Mouse (Mus musculus): ENCODE results near the gene Tmem198.
A peak's percentile ranks its signal among the peaks of the same experiment; 100 is the strongest.

Gene Tmem198

DNA sequence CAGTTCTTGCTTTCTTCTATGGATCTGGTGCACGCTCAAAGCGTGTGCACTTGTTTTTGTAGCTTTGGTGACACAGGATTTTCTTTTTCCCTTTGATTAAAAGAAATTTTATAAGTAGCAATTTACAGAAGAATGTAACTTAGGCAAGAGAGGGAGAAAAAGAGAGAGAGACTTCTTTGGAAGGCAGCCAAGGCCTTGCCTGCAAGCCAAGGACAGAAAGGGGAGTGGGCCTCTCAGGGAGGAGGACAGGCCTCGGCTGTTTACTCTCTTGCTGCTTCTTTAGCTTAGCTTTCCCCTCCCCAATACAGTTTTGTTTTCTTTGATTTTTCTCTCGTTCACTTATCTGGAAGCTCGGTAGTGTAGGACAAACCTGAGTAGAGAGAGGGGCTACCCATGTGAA is 40.2 kb downstream of the Tmem198 start:
- no peak for DNase-seq

DNA sequence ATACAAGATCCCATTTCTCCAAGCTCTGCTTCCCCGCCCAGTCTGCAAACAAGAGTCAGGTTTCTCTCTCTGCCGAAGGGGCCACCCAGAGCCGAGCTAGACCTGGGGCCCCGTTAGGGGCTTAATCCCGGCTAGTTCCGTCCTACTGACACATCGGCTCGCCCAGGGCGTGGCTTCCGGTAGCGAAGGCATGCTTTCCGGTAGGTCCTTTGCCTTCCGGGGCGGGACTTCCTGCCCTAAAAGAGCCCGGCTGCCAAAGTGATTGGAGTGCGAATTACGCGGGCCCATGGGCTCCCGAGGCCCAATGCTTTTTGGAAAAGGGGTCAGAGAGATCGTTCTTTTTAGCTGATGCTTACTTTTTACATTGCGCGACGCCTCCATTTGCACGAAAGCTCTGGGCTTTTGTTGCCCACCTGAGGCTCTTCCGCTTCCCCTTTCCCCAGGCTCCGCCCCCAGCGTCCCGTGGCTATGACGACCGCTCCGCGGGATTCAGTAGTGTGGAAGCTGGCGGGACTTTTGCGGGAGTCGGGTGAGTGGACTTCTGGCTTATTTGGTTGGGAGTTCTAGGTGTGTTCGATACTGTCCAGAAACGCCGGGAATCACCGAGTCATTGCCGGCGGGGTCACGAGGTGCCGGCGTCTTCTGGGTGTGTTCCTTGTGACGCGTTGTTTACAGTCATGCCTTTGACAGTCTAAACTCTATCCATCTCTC is 42.1 kb downstream of the Tmem198 start, which contains the start of gene Stk11ip:
Stk11ip (plus strand) TSS at position 209 of the 711 bp plus-strand sequence.
- peak; percentile 92 for DNase-seq

DNA sequence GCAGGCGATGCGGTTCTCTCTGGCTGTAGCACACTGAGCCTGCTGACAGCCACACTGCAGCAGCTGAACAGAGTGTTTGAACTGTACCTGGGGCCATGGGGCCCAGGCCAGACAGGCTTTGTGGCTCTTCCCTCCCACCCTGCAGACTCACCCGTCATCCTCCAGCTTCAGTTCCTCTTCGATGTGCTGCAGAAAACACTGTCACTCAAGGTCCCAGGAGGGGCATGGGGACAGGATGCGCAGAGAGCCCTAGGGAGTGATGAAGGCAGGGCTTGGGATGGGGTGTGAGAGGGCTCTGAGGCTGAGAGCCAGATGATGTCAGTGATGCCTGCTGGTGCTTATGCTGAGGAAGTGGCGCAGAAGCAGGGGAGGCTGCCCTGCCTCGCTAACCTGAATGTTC is 45.3 kb downstream of the Tmem198 start:
- no peak for DNase-seq

DNA sequence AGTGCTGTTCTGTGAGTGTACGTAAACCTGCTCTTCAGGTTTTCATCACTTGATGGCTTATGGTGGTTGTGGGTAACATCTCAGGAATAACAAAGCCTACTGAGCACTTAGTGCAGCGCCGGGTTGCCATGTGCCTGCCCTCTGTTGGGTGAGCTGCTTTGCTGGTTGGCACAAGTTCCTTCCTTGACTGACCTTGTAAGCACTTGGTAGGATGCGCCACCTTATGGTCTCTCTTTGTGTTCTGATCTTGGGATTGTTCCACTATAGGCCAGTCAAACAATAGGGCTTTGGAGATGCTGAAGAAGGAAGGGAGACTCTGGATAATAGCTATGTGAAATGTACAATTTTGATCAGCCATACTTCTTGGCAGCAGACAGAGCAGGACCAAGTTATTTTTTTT is 51.2 kb downstream of the Tmem198 start:
- DNase-seq = no peak

DNA sequence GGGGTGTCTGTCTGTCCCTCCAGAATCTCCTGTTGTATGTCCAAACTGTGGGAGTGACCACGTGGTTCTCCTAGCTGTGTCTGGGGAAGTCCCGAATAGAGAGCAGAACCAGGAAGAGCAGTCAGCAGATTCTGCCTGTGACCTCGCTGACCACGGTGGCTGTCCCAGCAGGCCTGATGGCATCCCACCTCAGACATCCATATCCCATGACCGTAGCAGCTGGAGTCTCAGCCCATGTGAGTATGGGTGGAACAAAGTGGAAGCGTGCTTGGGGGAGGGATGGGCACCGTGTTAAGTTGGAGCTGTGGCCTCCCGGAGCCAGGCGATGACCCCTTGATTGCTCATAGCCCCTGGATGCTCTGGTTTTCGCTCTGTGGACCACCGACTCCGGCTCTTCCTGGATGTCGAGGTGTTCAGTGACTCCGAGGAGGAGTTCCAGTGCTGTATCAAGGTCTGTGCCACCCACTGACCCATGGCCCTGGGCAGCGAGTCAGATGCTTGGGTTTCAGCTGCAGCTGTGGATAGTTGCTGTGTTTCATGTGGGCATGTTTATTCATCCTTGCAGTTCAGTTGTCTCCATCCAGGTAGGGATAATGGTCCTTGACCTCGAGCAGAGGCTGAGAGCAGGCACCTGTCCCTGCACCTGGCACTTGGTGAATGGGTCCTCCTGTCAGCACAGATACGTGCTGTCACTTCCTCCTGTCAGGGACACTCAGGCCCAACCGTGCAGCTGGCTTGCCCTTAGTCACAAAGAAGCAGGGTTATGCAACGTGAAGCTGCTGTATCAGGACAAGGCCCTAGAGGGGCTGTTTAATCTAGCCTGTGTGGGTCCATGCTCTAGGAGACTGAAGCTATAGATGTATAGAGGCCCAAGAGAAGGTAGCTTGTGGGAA is 53.2 kb downstream of the Tmem198 start:
- DNase-seq = no peak

DNA sequence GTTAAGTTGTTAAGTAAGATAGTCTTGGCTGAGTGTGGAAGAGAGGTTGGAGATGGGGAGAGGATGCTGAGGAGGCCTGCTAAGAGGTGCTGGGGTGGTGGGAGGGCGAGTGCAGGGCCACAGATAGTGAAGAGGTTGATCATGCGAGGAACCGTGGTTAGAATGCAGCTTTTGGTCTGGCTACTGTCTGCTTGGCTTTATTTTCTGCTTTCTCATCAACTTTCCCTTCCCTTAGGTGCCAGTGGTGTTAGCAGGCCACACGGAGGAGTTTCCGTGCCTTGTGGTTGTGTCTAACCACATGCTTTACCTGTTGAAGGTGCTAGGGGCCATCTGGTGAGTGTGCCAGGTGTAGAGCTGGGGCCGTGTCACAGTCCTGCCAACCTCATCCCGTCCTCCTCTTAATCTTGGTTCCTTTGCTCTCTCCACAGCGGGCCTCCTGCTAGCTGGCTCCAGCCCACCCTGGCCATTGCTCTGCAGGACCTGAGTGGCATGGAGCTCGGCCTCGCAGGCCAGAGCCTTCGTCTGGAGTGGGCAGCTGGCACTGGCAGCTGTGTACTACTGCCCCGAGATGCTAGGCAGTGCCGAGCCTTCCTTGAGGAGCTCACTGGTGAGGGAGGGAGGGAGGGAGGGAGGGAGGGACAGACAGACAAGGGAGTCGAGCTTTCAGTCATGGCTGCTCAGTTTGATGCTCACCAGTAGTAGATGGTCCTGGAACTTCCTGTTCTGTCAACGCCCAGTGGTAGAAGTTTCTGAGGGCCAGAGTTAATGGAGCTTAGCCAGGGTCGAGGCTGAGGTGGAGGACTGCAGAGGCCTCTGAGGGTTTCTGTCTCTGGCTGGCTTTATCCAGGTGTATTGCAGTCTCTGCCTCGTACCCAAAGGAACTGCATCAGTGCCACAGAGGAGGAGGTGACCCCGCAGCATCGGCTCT is 54.3 kb downstream of the Tmem198 start:
- no peak for DNase-seq
